Mouse (Mus musculus): ENCODE measurements around the gene Atpaf1. TPM values are rescaled to one million over a fixed set of nuclear protein-coding genes. Genes with fewer than 3 reads are reported as not detected.

Gene Atpaf1
- total and polyA plus RNA-seq, 2 experiments from 2014 or later, result 49.0 to 86.4 TPM

DNA sequence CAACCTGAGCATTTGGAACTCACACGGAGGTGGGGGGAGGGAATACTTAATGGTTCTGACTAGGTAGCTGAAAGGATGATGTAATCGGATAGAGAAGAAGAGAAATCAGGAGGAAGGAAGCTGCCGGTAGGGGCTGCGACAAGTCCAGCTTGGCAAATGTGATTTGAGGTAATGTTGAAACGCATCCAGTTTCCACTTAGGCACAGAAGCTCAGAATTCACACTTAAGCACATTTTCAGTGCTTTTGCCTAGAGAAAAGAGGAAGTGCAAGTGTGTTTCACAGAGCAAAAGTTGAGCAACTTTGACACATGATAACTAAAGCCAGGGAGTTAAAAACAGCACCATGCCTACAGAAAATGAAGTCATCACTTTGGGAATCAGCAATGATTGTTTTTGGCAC is 62.8 kb downstream of the Atpaf1 start:
- H3K4me3 ChIP-seq (ENCODE audit: low read depth, low read length), result no peak overlapping the region
- no peak for ATAC-seq (ENCODE audit: insufficient read depth, low read depth)
- no peaks in the 10 kb centered on the region for H3K27me3 ChIP-seq (ENCODE audit: control insufficient read depth, insufficient read depth, low read length)
- TF ChIP-seq EP300 (IDR thresholded peaks at IDR 0.05; ENCODE audit: low read depth) (no peak), CTCF (IDR thresholded peaks at IDR 0.05; ENCODE audit: low read depth) (no peak)
- WGBS, result 27% methylated on average over 5 of the region's 5 CpGs
- H3K27ac ChIP-seq (ENCODE audit: low read depth), result no peak overlapping the region
- H3K9ac ChIP-seq (replicated peaks; ENCODE audit: low read depth, low read length), result no peak overlapping the region
- DNase-seq (ENCODE audit: low spot score), result peak; percentile 29
- H3K4me2 ChIP-seq (ENCODE audit: low read depth, low read length), result no peak overlapping the region
- peaks cover 18% of the 10 kb centered on the region; the same call in 1 of the 2 replicates for H3K36me3 ChIP-seq (replicated peaks; ENCODE audit: control insufficient read depth, insufficient read depth, low read length)
- peaks cover 19% of the 10 kb centered on the region for H3K4me1 ChIP-seq (ENCODE audit: control insufficient read depth, insufficient read depth)
- H3K9me3 ChIP-seq (replicated peaks; ENCODE audit: control insufficient read depth, low read length), result no peaks in the 10 kb centered on the region

DNA sequence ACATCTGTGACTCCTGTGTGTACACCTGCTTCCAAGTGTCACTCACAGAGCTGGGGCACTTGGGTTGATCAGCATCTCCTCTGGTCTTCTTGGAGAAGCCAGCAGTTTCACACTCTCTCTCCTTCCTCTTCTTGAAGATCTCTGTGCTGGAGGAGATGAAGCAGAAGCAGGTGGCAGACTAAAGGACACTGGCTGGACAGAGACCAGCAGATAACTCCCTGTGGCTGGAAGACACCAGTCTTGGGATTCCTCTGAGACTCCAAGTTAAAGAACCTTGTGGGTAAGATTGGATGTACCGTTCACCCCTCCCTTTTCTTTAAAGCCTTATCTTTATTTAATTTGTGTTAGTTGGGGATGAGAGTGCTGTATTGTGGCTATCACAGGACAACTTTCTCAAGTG is 63.5 kb downstream of the Atpaf1 start:
- TF ChIP-seq CTCF (IDR thresholded peaks at IDR 0.05; ENCODE audit: low read depth), result no peak
- TF ChIP-seq EP300 (IDR thresholded peaks at IDR 0.05; ENCODE audit: low read depth), result no peak
- no peak for ATAC-seq (ENCODE audit: insufficient read depth, low read depth)
- H3K9ac ChIP-seq (replicated peaks; ENCODE audit: low read depth, low read length), result no peak overlapping the region
- H3K27ac ChIP-seq (ENCODE audit: low read depth), result no peak overlapping the region
- peaks cover 19% of the 10 kb centered on the region for H3K4me1 ChIP-seq (ENCODE audit: control insufficient read depth, insufficient read depth)
- H3K36me3 ChIP-seq (replicated peaks; ENCODE audit: control insufficient read depth, insufficient read depth, low read length), result peaks cover 18% of the 10 kb centered on the region; the same call in 1 of the 2 replicates
- no peaks in the 10 kb centered on the region for H3K9me3 ChIP-seq (replicated peaks; ENCODE audit: control insufficient read depth, low read length)
- no peak for DNase-seq (ENCODE audit: low spot score)
- H3K4me2 ChIP-seq (ENCODE audit: low read depth, low read length), result no peak overlapping the region
- WGBS, result 59% methylated on average over 1 of the region's 1 CpGs
- H3K4me3 ChIP-seq (ENCODE audit: low read depth, low read length), result no peak overlapping the region
- no peaks in the 10 kb centered on the region for H3K27me3 ChIP-seq (ENCODE audit: control insufficient read depth, insufficient read depth, low read length)

GRCm38 (mm10) chr4:115848990-115849677 is 64.5 kb downstream of the Atpaf1 start:
- H3K4me3 ChIP-seq (ENCODE audit: low read depth, low read length), result no peak overlapping the region
- DNase-seq (ENCODE audit: low spot score), result no peak
- TF ChIP-seq CTCF (IDR thresholded peaks at IDR 0.05; ENCODE audit: low read depth) (no peak), EP300 (IDR thresholded peaks at IDR 0.05; ENCODE audit: low read depth) (no peak)
- peaks cover 19% of the 10 kb centered on the region for H3K4me1 ChIP-seq (ENCODE audit: control insufficient read depth, insufficient read depth)
- peak; percentile 24; the same call in 1 of the 2 replicates for ATAC-seq (ENCODE audit: insufficient read depth, low read depth)
- H3K4me2 ChIP-seq (ENCODE audit: low read depth, low read length), result no peak overlapping the region
- H3K27ac ChIP-seq (ENCODE audit: low read depth), result no peak overlapping the region
- H3K9me3 ChIP-seq (replicated peaks; ENCODE audit: control insufficient read depth, low read length), result no peaks in the 10 kb centered on the region
- H3K27me3 ChIP-seq (ENCODE audit: control insufficient read depth, insufficient read depth, low read length), result no peaks in the 10 kb centered on the region
- 30% methylated on average over 8 of the region's 8 CpGs for WGBS
- peaks cover 18% of the 10 kb centered on the region; the same call in 1 of the 2 replicates for H3K36me3 ChIP-seq (replicated peaks; ENCODE audit: control insufficient read depth, insufficient read depth, low read length)
- no peak overlapping the region for H3K9ac ChIP-seq (replicated peaks; ENCODE audit: low read depth, low read length)

DNA sequence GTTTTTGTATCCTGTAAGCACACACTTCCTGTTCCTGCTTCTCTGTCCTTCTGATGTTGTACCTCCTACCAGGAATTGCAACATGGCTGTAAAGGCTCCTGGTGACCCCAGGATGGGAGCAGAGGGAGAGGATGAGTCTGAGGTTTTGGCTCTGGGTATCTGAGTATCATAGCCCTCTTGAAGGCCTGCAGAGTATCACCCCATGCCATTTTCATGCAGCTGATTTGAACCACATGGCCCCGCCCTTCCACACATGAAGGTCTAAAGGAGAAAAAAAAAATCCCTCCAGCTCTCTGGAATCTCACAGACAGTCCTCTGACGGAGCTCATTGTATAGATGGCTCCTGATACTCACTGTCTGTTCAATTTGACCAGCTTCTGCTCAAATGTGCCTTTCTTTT is 65.5 kb downstream of the Atpaf1 start:
- H3K4me3 ChIP-seq (ENCODE audit: low read depth, low read length), result no peak overlapping the region

GRCm38 (mm10) chr4:115850631-115851030 is 66.0 kb downstream of the Atpaf1 start:
- no peaks in the 10 kb centered on the region for H3K27me3 ChIP-seq (ENCODE audit: control insufficient read depth, insufficient read depth, low read length)
- DNase-seq (ENCODE audit: low spot score) (no peak), ATAC-seq (ENCODE audit: insufficient read depth, low read depth) (no peak)
- 68% methylated on average over 2 of the region's 2 CpGs for WGBS
- H3K9ac ChIP-seq (replicated peaks; ENCODE audit: low read depth, low read length), result no peak overlapping the region
- H3K4me3 ChIP-seq (ENCODE audit: low read depth, low read length), result no peak overlapping the region
- peaks cover 19% of the 10 kb centered on the region for H3K4me1 ChIP-seq (ENCODE audit: control insufficient read depth, insufficient read depth)
- H3K36me3 ChIP-seq (replicated peaks; ENCODE audit: control insufficient read depth, insufficient read depth, low read length), result peaks cover 18% of the 10 kb centered on the region; the same call in 1 of the 2 replicates
- no peak overlapping the region for H3K27ac ChIP-seq (ENCODE audit: low read depth)
- no peak overlapping the region for H3K4me2 ChIP-seq (ENCODE audit: low read depth, low read length)
- no peaks in the 10 kb centered on the region for H3K9me3 ChIP-seq (replicated peaks; ENCODE audit: control insufficient read depth, low read length)
- TF ChIP-seq CTCF (IDR thresholded peaks at IDR 0.05; ENCODE audit: low read depth) (no peak), EP300 (IDR thresholded peaks at IDR 0.05; ENCODE audit: low read depth) (no peak)

More for the DNA sequence above, 65.5 kb downstream of the Atpaf1 start:
- 84% methylated on average over 2 of the region's 2 CpGs for WGBS
- H3K27ac ChIP-seq (ENCODE audit: low read depth), result no peak overlapping the region
- H3K9ac ChIP-seq (replicated peaks; ENCODE audit: low read depth, low read length), result no peak overlapping the region
- peaks cover 18% of the 10 kb centered on the region; the same call in 1 of the 2 replicates for H3K36me3 ChIP-seq (replicated peaks; ENCODE audit: control insufficient read depth, insufficient read depth, low read length)
- no peak overlapping the region for H3K4me2 ChIP-seq (ENCODE audit: low read depth, low read length)
- TF ChIP-seq CTCF (IDR thresholded peaks at IDR 0.05; ENCODE audit: low read depth), result no peak
- peaks cover 19% of the 10 kb centered on the region for H3K4me1 ChIP-seq (ENCODE audit: control insufficient read depth, insufficient read depth)
- no peak for DNase-seq (ENCODE audit: low spot score)
- no peak for ATAC-seq (ENCODE audit: insufficient read depth, low read depth)
- H3K27me3 ChIP-seq (ENCODE audit: control insufficient read depth, insufficient read depth, low read length), result no peaks in the 10 kb centered on the region
- no peaks in the 10 kb centered on the region for H3K9me3 ChIP-seq (replicated peaks; ENCODE audit: control insufficient read depth, low read length)

DNA sequence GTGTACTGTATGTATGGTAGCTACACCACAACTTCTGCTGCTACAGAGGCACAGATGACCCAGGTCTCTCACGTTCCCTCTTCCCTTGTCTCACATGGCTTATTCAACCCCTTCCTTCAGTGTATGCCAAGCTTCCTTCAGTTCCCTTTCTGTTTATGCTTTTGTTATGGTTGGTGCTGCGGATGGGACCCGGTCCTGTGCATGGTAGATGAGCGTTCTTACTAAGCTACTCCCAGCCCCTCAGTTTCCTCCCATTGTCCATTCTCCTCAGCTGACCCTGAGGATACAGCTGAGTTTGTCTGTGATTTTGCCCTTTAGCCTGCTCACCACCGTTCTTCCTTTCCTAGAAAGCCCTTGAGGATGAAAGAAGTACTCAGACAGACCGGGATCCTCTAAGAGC is 67.0 kb downstream of the Atpaf1 start:
- ATAC-seq (ENCODE audit: insufficient read depth, low read depth) (no peak), DNase-seq (ENCODE audit: low spot score) (no peak)
- H3K9me3 ChIP-seq (replicated peaks; ENCODE audit: control insufficient read depth, low read length), result no peaks in the 10 kb centered on the region
- no peak overlapping the region for H3K9ac ChIP-seq (replicated peaks; ENCODE audit: low read depth, low read length)
- peaks cover 23% of the 10 kb centered on the region; the same call in 1 of the 2 replicates for H3K36me3 ChIP-seq (replicated peaks; ENCODE audit: control insufficient read depth, insufficient read depth, low read length)
- no peak overlapping the region for H3K4me3 ChIP-seq (ENCODE audit: low read depth, low read length)
- TF ChIP-seq EP300 (IDR thresholded peaks at IDR 0.05; ENCODE audit: low read depth) (no peak), CTCF (IDR thresholded peaks at IDR 0.05; ENCODE audit: low read depth) (no peak)
- H3K4me2 ChIP-seq (ENCODE audit: low read depth, low read length), result no peak overlapping the region
- no peaks in the 10 kb centered on the region for H3K27me3 ChIP-seq (ENCODE audit: control insufficient read depth, insufficient read depth, low read length)
- WGBS, result 72% methylated on average over 6 of the region's 6 CpGs
- no peak overlapping the region for H3K27ac ChIP-seq (ENCODE audit: low read depth)
- H3K4me1 ChIP-seq (ENCODE audit: control insufficient read depth, insufficient read depth), result peaks cover 19% of the 10 kb centered on the region
